Mouse (Mus musculus) erythroblast, embryonic 14.5 days (primary cell): ENCODE results near the gene Alpk1.

ENCODE experiments used
- GATA1 ChIP-seq: IDR thresholded peaks from 2 replicates; pipeline ENCODE4 v1.6.1; 2012; ENCODE audit warnings: low read length, inconsistent platforms, mixed read lengths
- TAL1 ChIP-seq: IDR thresholded peaks from 3 replicates; pipeline ENCODE4 v1.6.1; 2012; ENCODE audit warnings: low read length, inconsistent platforms, mixed read lengths

DNA sequence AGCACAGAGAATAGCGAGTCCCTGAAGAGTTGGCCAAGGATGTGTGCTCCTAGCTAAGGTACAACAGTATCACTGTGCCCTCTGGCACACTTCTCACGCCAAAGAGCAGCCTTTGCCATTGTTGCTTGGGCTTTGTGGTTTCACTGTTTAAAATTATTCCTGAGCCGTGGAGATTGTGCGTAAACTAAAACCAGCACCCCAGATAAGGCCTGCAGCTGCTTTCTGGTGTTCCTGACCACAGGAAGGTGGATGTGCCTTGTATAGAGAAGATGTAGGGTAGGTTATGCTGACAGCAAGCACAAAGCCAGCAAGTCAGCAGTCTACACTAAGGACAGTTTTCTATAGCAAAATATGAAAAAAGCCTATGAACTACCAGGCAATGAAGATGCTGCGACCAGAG is 40.9 kb upstream of the Alpk1 start:
- no peak for TF ChIP-seq GATA1
- TF ChIP-seq TAL1 = no peak
